Mouse (Mus musculus) thymus, postnatal 25 days (tissue): Measurements from ENCODE around the gene Trim75.

ENCODE experiments used
- DNase-seq: peaks from one replicate; pipeline ENCODE4 v3.0.0; 2022

Trim75 gene

GRCm38 (mm10) chr8:64942946-64943345 lies 44.7 kb downstream of the Trim75 start:
- DNase-seq, result peak; percentile 55

- DNase-seq, result peak; percentile 80
These were observed 46.1 kb downstream of the Trim75 start for GRCm38 (mm10) chr8:64941495-64941894.

GRCm38 (mm10) chr8:64941019-64941418 lies 46.6 kb downstream of the Trim75 start:
- no peak for DNase-seq

GRCm38 (mm10) chr8:64934997-64935396 lies 52.6 kb downstream of the Trim75 start:
- no peak for DNase-seq
